Mouse (Mus musculus) embryonic facial prominence, embryonic 13.5 days (tissue): Measurements from ENCODE around the gene Mmd2. TPM values are rescaled to one million over a fixed set of nuclear protein-coding genes. Genes with fewer than 3 reads are reported as not detected.
A peak's percentile ranks its signal among the peaks of the same experiment; 100 is the strongest.

ENCODE experiments used
- ATAC-seq: fragments of 200-750 bp; cut with Nextera tagmentation; 2 replicates; pipeline ENCODE4 v1.8.0; 2017; ENCODE audit warnings: low read depth; ENCODE audit not compliant: insufficient number of reproducible peaks, insufficient read depth, low FRiP score, low TSS enrichment
- H3K27ac ChIP-seq: fragments of 300-500 bp; sonication (generic); 2 replicates; pipeline ENCODE4 v1.5.1; 2015; ENCODE audit warnings: moderate library complexity, mild to moderate bottlenecking, inconsistent platforms
- H3K27me3 ChIP-seq: fragments of 300-500 bp; sonication (generic); 2 replicates; pipeline ENCODE4 v1.6.1; 2015; ENCODE audit warnings: mild to moderate bottlenecking, inconsistent platforms
- H3K36me3 ChIP-seq: fragments of 300-500 bp; sonication (generic); 2 replicates; pipeline ENCODE4 v1.6.1; 2015; ENCODE audit warnings: mild to moderate bottlenecking, inconsistent platforms
- H3K4me1 ChIP-seq: fragments of 300-500 bp; sonication (generic); 2 replicates; pipeline ENCODE4 v1.6.1; 2015; ENCODE audit warnings: inconsistent platforms
- H3K4me2 ChIP-seq: fragments of 300-500 bp; sonication (generic); 2 replicates; pipeline ENCODE4 v1.6.1; 2015; ENCODE audit warnings: moderate library complexity, mild to moderate bottlenecking, inconsistent platforms
- H3K4me3 ChIP-seq: fragments of 300-500 bp; sonication (generic); 2 replicates; pipeline ENCODE4 v1.5.1; 2015; ENCODE audit warnings: mild to moderate bottlenecking, inconsistent platforms
- H3K9ac ChIP-seq: fragments of 300-500 bp; sonication (generic); 2 replicates; pipeline ENCODE4 v1.6.1; 2015; ENCODE audit warnings: mild to moderate bottlenecking, inconsistent platforms
- H3K9me3 ChIP-seq: fragments of 300-500 bp; sonication (generic); 2 replicates; pipeline ENCODE4 v1.6.1; 2016; ENCODE audit warnings: inconsistent platforms
- WGBS: fragments of 180-500 bp; shearing (Covaris S2); methylation state at CpG from one replicate; pipeline ENCODE4 v1.1.7; 2015; ENCODE audit warnings: mixed read lengths; 5-methylcytosine and 5-hydroxymethylcytosine counted together
- polyA plus RNA-seq: library from polyadenylated mRNA; unstranded; fragments of >200 nt; fragmentation: Nextera tagmentation; extraction: Ambion mirVana; gene quantifications from 2 replicates; pipeline ENCODE4 v1.2.1, GENCODE M21; 2015

Mmd2 gene
- polyA plus RNA-seq, 1 experiment from 2014 or later: 3.1 TPM

DNA sequence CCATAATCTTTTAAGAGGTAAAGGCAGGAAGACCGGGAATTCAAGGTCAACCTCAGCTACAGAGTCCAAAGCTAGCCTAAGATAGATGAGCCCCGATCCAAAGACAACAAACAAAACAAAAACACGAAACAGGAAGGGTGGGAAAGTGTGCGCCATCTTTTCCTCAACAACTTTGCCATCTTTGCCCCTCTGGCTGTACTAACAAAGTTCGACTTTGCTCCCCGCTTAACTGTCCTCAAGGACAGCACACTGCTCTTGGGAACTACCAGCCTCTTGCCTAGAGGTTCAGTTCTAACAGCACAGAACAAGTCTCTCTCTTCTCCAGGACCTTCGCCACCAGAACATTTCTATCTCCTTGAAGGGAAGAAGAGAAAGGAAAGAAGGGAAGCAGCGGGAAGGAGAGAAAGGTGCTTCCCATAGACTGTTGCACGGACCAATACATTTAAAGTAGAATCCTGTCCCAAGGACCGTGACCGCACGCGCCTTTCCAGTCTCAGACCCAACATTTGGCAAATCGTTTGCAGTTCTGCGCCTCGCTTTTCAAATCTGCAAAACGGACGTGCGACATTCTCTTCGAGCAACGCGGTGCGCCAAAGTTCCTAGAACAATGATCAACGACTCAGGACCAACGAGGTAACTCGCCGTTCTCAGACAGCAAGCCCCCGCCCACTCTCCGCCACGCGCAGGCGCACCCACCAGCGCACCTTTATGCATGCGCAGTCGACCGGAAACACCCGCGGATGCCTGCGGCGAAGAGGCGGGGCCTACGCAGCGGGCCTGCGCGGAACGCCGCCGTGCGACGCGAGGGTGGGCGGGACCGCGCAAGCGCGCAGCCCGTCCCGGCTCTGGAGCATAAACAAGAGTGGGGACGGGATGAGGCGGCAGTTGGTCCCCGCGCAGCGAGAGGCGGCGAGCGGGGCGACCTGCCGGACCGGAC lies 20.4 kb upstream of the Mmd2 start:
- no peaks in the 10 kb centered on the region for H3K27me3 ChIP-seq
- peaks cover 15% of the 10 kb centered on the region for H3K4me1 ChIP-seq
- peaks cover 11% of the 10 kb centered on the region for H3K36me3 ChIP-seq
- no peaks in the 10 kb centered on the region for H3K9me3 ChIP-seq
- peak overlapping the region; percentile 95 for H3K4me3 ChIP-seq
- ATAC-seq: peak; percentile 95
- peak overlapping the region; percentile 84 for H3K4me2 ChIP-seq
- WGBS: under 1% methylated on average over 69 of the region's 69 CpGs
- peak overlapping the region; percentile 96 for H3K9ac ChIP-seq
- peak overlapping the region; percentile 93 for H3K27ac ChIP-seq

DNA sequence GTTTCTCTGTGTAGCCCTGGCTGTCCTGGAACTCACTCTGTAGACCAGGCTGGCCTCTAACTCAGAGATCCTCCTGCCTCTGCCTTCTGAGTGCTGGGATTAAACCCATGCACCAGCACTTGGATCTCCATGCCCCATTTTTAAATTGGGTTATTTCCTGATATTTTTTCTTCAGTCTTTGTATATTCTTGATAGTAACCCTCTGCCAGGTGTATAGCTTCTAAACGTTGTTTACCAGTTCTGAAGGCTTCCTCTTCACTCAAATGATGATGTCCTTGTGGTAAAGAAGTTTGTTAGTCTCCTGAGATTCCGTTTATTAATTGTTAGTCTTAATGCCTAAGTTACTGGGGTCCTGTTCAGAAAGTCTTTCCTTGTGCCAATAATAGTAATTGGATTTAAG lies 18.8 kb upstream of the Mmd2 start, which contains the start of gene Wipi2:
Gene Wipi2, plus strand, starts transcription at position 301 of the 400 bp plus-strand sequence.
- Histone ChIP-seq H3K4me2 (peak within 1 kb of the TSS; percentile 84), H3K27ac (peak within 1 kb of the TSS; percentile 93; the same call in 1 of the 2 replicates), H3K36me3 (no peaks in the 10 kb centered on the region), H3K9me3 (no peaks in the 10 kb centered on the region), H3K4me3 (peak within 1 kb of the TSS; percentile 95), H3K27me3 (no peaks in the 10 kb centered on the region), H3K9ac (peak within 1 kb of the TSS; percentile 96), H3K4me1 (peaks cover 15% of the 10 kb centered on the region)
- ATAC-seq: no peak
- WGBS: 88% methylated on average over 2 of the region's 2 CpGs

DNA sequence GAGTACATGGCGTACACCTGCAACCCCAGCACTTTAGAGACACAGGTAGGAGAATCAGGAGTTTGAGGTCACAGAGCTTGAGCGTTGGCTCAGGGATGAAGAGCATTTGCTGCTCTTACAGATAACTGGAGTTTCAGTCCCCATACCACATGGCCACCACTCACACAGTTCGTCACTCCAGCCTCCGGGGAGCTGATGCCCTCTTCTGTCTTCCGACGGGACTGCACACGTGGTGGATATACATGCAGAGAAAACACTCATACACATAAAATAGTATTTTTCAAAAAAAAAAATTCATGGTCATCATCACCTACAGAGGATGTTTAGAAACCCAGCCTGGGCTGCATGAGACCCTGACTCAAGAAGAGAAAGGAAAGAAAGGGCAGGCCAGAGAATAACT lies 14.5 kb upstream of the Mmd2 start:
- Histone ChIP-seq H3K9me3 (no peaks in the 10 kb centered on the region), H3K4me2 (no peak overlapping the region), H3K4me1 (no peaks in the 10 kb centered on the region), H3K27ac (no peak overlapping the region), H3K36me3 (no peaks in the 10 kb centered on the region), H3K9ac (no peak overlapping the region), H3K4me3 (no peak overlapping the region), H3K27me3 (no peaks in the 10 kb centered on the region)
- 84% methylated on average over 7 of the region's 7 CpGs for WGBS
- no peak for ATAC-seq

DNA sequence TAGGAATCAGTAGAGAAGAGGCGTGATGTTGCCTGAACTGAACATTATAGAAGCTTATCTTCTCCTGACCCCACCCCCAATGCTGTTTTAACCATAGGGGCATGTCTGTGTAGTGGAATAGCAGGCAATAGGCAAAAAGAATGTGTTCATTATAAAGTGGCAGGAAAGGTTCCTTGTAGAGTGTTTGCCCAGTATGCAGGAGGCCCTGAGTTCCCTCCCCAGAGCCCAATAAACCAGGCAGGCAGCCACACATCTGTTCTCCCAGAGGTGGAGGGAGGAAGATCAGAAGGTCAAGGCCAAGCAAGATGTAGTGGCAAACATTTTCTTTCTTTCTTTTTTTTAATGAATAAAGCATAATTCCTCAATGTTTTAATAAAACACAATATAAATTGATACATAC lies 13.5 kb upstream of the Mmd2 start:
- Histone ChIP-seq H3K4me1 (no peaks in the 10 kb centered on the region), H3K9me3 (no peaks in the 10 kb centered on the region), H3K27ac (no peak overlapping the region), H3K9ac (no peak overlapping the region), H3K4me3 (no peak overlapping the region), H3K4me2 (no peak overlapping the region), H3K27me3 (no peaks in the 10 kb centered on the region), H3K36me3 (no peaks in the 10 kb centered on the region)
- ATAC-seq: no peak
- WGBS: 59% methylated on average over 1 of the region's 1 CpGs

DNA sequence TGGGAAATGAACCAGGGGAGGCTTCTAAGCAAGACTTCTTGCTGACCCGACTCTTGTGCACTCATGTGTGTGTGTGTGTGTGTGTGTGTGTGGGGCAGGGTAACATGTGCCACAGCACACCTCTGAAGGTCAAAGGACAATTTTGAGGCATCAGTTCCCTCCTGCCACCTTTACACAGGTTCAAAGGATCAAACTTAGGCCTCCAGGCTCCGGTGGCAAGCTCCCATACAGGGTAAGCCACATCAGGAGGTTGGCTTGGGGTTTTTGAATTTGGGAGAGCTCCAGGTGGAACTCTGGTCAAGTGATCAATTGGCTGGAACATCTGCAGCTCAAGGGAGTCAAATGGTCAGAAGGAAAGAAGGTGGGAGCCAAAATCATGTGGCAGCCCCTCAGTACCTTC lies 12.8 kb upstream of the Mmd2 start:
- Histone ChIP-seq H3K27me3 (no peaks in the 10 kb centered on the region), H3K9ac (no peak overlapping the region), H3K27ac (no peak overlapping the region), H3K9me3 (no peaks in the 10 kb centered on the region), H3K4me1 (no peaks in the 10 kb centered on the region), H3K4me2 (no peak overlapping the region), H3K36me3 (no peaks in the 10 kb centered on the region), H3K4me3 (no peak overlapping the region)
- ATAC-seq: no peak
- 74% methylated on average over 2 of the region's 2 CpGs for WGBS

DNA sequence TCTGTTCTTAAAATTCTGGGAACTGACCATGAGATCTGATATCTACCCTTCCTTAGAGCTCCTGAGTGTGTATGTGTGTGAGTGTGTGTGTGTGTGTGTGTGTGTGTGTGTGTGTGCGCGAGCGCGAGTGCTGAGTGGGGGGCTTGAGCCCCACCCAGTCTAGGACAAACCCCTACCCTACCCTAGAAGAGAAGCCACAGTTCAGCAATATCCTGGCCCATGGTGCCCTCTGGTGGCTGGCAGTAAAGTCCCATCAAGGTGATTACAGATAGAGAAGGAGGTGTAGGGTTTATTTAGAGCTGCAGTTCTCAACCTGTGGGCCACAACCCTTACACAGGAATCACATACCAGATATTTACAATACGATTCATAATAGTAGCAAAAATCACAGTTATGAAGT lies 11.3 kb upstream of the Mmd2 start:
- Histone ChIP-seq H3K36me3 (no peaks in the 10 kb centered on the region), H3K9ac (no peak overlapping the region), H3K4me1 (no peaks in the 10 kb centered on the region), H3K4me3 (no peak overlapping the region), H3K9me3 (no peaks in the 10 kb centered on the region), H3K27ac (no peak overlapping the region), H3K27me3 (no peaks in the 10 kb centered on the region), H3K4me2 (no peak overlapping the region)
- no peak for ATAC-seq
- 9% methylated on average over 5 of the region's 5 CpGs for WGBS

DNA sequence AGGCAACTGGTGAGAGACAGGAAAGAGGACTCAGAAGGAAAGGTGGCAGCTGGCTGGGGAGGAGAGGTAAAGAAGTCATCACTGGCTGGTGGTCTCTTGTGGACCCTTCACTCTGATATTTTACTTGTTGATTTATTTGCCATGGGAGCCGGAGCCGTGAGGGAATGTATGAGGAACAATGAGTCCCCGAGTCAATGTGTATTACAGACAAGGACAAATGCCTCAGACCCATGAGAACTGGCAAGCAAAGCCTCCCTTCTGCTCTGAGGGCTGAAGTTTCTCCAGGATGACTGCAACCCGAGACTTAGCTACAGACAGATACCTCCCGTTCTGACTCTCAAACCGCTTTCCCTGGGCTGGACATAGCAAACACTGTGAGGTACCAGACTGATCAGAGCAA lies 7.7 kb upstream of the Mmd2 start:
- H3K27ac ChIP-seq: no peak overlapping the region
- no peak overlapping the region for H3K4me2 ChIP-seq
- H3K4me1 ChIP-seq: no peaks in the 10 kb centered on the region
- H3K9ac ChIP-seq: no peak overlapping the region
- H3K36me3 ChIP-seq: no peaks in the 10 kb centered on the region
- no peak for ATAC-seq
- no peak overlapping the region for H3K4me3 ChIP-seq
- no peaks in the 10 kb centered on the region; the same call in 1 of the 2 replicates for H3K9me3 ChIP-seq
- H3K27me3 ChIP-seq: no peaks in the 10 kb centered on the region
- WGBS: 61% methylated on average over 6 of the region's 6 CpGs

DNA sequence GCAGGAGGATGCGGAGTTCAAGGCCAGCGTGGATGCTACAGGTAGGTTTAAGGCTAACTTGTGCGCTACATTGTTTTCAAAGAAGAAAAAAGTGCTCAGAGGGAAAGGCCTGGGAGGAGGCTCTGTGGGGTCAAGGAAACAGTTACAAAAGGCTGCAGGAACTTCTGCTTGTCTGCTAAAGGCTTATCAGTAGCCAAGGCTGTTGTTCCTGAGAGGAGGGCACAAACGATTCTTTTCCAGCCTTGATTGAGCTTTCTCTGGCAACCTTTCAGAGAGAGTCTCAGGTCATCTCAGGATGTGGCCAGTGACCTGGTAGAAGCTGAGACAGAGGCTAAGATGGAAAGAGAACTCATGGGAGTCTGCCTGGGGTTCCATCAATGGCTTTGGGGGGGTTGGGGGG lies 7.0 kb upstream of the Mmd2 start:
- Histone ChIP-seq H3K9me3 (no peaks in the 10 kb centered on the region; the same call in 1 of the 2 replicates), H3K4me1 (no peaks in the 10 kb centered on the region), H3K9ac (no peak overlapping the region), H3K4me2 (no peak overlapping the region), H3K27ac (no peak overlapping the region), H3K4me3 (no peak overlapping the region), H3K36me3 (no peaks in the 10 kb centered on the region), H3K27me3 (no peaks in the 10 kb centered on the region)
- 84% methylated on average over 4 of the region's 4 CpGs for WGBS
- no peak for ATAC-seq

DNA sequence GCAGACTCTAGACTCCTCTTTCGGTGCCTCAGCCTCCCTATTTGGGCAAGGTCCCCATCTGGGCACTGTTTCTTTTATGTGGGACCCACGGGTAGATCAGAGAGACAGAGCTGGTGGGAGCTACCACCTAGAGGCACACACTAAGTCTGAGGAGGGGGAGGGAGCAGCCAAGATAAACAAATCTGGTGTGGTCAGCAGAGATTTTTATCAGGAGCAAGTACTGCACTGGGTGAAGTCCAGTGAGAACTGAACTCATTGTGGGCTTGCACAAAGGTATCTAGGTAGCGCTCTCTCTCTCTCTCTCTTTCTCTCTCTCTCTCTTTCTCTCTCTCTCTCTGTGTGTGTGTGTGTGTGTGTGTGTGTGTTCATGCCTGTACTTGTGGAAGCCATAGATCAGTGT lies 5.9 kb upstream of the Mmd2 start:
- 79% methylated on average over 3 of the region's 3 CpGs for WGBS
- H3K27me3 ChIP-seq: peaks cover 2% of the 10 kb centered on the region; the same call in 1 of the 2 replicates
- ATAC-seq: no peak
- no peak overlapping the region for H3K27ac ChIP-seq
- no peak overlapping the region for H3K4me3 ChIP-seq
- H3K36me3 ChIP-seq: no peaks in the 10 kb centered on the region
- H3K9ac ChIP-seq: no peak overlapping the region
- no peaks in the 10 kb centered on the region for H3K4me1 ChIP-seq
- no peaks in the 10 kb centered on the region; the same call in 1 of the 2 replicates for H3K9me3 ChIP-seq
- no peak overlapping the region for H3K4me2 ChIP-seq

DNA sequence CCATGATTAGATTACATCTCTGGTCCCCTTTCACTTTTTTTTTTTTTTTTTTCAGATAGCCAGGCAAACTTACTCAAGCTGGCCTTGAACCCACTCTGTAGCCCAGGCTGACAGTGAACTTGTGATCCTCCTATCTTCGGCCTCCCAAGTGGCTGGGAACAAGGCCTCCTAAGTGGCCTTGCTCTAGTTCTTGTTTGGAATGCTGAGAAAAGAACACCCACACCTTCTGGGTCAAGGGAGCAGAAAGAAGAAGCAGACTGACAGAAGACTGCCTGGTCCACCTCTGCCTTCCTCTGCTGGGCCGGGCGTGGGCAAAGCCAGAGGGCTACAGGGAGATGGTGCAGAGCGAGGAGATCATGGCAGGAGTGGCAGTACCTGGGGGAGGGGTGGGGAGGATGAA lies 1.8 kb upstream of the Mmd2 start:
- Histone ChIP-seq H3K27ac (no peak overlapping the region), H3K4me3 (no peak overlapping the region), H3K4me1 (peaks cover 6% of the 10 kb centered on the region), H3K27me3 (peaks cover 27% of the 10 kb centered on the region), H3K9me3 (no peaks in the 10 kb centered on the region; the same call in 1 of the 2 replicates), H3K9ac (no peak overlapping the region), H3K4me2 (no peak overlapping the region), H3K36me3 (no peaks in the 10 kb centered on the region)
- WGBS: 85% methylated on average over 4 of the region's 4 CpGs
- no peak for ATAC-seq

DNA sequence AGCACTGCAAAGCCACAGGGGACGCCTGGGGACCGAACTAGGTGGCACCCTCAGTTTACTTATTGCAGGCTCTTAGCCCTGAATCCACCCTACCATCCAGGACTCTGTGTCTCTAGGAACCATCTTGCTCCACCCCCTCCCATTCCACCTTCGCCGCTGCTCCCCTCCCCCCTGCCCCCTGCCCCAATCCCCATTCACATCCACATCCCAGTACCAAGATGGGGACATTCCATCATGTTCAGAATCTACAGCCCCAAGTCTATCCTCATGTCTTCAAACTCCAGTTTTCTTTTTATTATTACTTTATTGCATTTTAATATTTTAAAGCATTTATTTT lies 357 bp upstream of the Mmd2 start:
- Histone ChIP-seq H3K4me2 (peak overlapping the region; percentile 86), H3K9ac (peak overlapping the region; percentile 76), H3K4me1 (peaks cover 6% of the 10 kb centered on the region), H3K9me3 (no peaks in the 10 kb centered on the region; the same call in 1 of the 2 replicates), H3K4me3 (peak overlapping the region; percentile 49), H3K27ac (no peak overlapping the region), H3K36me3 (no peaks in the 10 kb centered on the region), H3K27me3 (peaks cover 27% of the 10 kb centered on the region)
- no peak for ATAC-seq
- 6% methylated on average over 4 of the region's 4 CpGs for WGBS

DNA sequence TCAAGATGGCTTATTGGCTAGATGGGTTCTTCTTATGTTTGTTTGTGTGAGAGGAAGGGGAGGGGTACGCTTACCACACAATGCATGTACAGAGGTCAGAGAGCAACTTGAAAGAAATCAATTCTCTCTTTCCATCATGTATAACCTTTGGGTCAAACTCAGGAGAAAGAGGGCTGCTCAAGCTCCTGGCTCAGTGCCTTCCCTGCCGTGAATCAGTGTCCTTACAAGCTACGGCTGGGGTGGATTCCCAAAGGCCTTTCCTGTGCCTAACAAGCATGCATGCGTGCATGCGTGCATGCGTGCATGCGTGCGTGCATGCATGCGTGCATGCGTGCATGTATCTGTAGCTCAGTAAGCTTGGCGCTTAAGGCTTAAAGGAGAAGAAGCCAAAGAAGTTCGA lies 3.3 kb downstream of the Mmd2 start:
- H3K36me3 ChIP-seq: no peaks in the 10 kb centered on the region
- H3K4me2 ChIP-seq: no peak overlapping the region
- no peaks in the 10 kb centered on the region for H3K9me3 ChIP-seq
- no peak overlapping the region for H3K4me3 ChIP-seq
- peaks cover 27% of the 10 kb centered on the region for H3K27me3 ChIP-seq
- no peak for ATAC-seq
- WGBS: 85% methylated on average over 12 of the region's 12 CpGs
- no peak overlapping the region for H3K27ac ChIP-seq
- no peak overlapping the region for H3K9ac ChIP-seq
- H3K4me1 ChIP-seq: peaks cover 6% of the 10 kb centered on the region
